Mouse (Mus musculus): ENCODE measurements around the gene Prtn3.
A peak's percentile ranks its signal among the peaks of the same experiment; 100 is the strongest.

Prtn3 gene

DNA sequence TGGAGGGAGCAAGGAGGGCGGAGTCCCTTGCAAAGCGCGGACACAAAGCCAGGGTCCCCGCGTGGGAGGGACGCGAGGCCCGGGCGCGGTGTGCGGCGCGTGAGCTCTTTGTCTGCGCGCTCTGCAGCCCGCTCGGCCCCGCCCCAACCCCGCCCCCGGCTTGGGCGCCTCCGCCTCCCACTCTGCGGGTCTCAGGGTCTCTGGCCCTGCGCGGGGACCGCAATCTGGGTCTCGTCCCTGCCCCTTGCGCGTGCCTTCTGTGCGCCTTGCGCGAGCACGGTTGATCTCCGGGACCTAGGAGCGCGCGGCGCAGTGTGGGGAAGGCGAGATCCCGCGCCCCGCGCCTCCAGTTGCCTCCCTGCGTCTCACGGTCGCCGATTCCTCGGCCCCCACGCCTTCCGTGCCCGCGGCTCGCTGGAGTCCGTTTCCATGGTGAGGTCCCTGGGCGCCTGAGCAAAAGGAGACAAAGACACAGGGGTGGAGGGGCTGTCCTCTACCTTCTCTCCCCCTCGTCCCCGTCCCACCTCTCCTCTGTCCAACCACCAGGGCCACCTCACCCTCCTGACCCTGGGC lies at the start of gene Prtn3, which contains the start of gene Plppr3:
TSS of gene Prtn3 (plus strand) at position 187 of the 573 bp plus-strand sequence.
TSS of gene Plppr3 (minus strand) at position 345 of the 573 bp plus-strand sequence.
- no peak for DNase-seq (ENCODE audit: low spot score)

DNA sequence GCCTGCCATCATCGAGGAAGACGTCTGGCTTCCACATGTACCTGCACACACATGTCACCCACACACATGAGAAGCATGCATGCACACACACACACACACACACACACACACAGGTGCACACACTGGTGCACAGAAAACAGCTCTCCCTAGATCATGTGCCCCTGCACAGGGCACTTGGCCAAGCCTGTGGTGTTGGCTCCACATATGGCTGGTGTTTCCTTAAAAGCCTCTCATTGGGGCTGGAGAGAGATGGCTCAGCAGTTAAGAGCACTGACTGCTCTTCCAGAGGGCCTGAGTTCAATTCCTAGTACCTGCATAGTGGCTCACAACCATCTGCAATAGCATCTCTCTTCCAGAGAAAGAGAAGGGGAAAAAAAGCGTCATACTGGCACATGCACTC lies 42.7 kb upstream of the Prtn3 start:
- no peak for DNase-seq (ENCODE audit: low spot score)

DNA sequence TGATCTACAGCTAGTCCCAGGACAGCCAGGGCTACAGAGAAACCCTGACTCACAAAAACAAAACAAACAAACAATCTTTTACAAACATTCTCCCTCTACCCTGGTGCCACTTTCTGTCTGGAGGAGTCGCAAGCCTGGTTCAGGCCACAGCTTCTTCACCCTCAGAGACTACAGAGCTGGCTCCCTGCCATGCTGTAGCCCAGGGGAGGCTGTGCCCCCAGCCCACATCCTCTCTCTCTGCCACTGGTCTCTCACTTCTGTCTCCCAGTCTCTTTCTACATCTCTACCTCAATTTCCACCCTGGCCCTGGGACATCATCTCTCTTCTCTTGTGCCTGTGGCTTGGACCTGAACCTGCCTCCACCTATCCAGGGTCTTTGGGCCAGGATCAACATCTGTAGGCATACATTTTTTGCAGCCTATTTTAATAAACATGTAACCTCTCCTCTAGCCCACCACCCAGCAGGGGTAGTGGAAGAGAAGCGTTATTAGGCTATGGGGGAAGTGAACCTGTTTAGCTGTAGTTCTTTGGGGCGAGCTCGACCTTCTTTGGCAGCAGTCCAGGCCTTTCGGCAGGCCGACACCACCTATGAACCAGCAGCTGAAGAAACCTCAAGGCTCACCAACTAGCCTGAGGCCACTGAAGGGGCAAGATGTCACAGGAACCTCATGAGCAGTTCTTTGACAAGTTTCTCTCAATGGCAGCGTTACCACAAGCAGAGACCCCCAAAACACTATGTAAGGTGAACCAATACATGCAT lies 42.1 kb upstream of the Prtn3 start:
- no peak for DNase-seq (ENCODE audit: low spot score)

DNA sequence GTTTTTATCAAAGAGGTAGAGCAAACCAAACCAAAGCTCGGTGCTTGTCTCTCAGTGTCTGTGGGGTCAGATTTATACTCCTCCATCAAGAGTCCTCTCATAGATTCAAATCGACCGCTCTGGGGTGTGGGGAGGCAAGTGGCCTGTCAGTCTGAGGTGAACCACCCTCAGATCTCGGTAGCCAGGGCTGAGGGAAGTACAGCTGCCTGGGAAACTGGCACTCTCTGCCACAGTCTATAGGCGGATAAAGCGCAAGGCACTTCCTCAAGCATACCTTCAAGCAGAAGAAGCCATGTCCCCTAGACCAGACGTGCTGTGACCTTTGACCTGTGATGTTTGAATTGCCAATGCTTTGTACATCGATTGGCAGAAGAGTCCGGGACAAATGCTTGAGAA lies 41.5 kb upstream of the Prtn3 start:
- no peak for DNase-seq (ENCODE audit: low spot score)

DNA sequence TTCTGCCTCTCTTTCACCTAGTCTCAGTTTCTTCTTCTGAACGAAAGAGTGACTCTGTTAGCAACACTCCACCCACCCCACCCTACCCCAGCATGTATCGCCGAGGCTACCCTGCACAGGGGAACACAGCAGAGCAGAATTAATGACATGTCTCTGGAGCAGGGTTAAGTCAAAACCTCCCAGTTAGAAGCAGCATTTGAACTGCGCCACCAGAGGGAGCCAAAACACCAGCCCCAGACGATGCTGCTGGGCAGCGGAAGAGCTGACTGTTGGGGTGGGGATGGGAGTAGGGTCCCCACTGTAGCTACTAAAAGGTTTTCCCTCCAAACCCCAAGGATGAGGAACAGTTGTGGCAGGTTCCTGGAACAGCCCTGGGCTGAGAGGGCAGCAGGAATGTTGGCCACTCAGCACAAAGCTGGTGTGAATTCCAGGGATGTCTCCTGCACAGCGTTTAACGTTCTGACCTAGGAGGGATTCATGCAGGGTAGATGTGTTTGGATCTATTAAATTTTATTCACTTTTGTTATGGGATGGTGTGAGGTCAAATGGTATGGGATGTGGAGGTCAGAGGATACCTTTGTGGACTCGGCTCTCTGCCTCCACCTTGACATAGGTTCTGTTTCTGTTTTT lies 39.4 kb upstream of the Prtn3 start:
- DNase-seq (ENCODE audit: low spot score): peak; percentile 79

DNA sequence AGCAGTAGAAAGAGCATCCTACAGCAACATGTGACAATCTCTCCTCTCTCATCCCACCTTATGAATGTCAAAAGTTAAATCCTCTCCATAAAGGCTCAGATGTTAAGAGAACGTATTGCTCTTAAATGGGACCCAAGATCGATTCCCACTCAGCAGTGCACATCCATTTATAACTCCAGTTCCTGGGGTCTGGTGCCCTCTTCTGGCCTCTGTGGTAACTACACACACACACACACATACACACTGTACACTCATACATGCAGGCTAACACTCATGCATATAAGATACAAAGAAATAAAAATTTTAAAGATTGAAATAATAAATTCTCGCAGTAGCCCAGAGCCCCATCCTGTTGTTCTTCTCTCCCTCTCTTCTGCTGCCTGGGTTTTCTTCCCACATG lies 37.4 kb upstream of the Prtn3 start:
- DNase-seq (ENCODE audit: low spot score): no peak

GRCm38 (mm10) chr10:79838151-79838550 lies 36.1 kb upstream of the Prtn3 start:
- no peak for DNase-seq (ENCODE audit: low spot score)

- DNase-seq (ENCODE audit: low spot score): no peak
Measured at GRCm38 (mm10) chr10:79840091-79840490, 34.2 kb upstream of the Prtn3 start.

GRCm38 (mm10) chr10:79840644-79841551 lies 33.4 kb upstream of the Prtn3 start:
- peak; percentile 71 for DNase-seq (ENCODE audit: low spot score)

GRCm38 (mm10) chr10:79842322-79842721 lies 32.0 kb upstream of the Prtn3 start:
- no peak for DNase-seq (ENCODE audit: low spot score)

GRCm38 (mm10) chr10:79843476-79843875 lies 30.8 kb upstream of the Prtn3 start:
- no peak for DNase-seq (ENCODE audit: low spot score)

DNA sequence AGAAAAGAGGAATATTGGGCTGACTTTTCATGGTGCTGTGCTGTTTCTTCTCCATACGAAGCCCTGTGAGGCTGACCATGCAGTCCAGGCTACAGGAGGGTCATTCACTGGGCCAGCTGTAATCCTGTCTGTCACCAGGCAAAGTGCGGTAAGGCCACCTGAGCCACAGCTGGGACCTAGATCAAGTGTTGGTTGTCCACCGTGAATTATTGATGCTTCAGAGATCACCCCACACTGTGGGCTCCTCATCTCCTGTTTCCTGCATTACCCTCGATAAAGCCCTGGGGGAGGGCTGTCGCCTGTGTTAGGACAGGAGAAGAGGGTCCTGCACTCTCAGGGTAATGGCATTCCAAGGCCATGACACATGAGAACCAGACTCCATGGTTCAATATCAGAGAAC lies 27.7 kb upstream of the Prtn3 start:
- DNase-seq (ENCODE audit: low spot score): no peak

DNA sequence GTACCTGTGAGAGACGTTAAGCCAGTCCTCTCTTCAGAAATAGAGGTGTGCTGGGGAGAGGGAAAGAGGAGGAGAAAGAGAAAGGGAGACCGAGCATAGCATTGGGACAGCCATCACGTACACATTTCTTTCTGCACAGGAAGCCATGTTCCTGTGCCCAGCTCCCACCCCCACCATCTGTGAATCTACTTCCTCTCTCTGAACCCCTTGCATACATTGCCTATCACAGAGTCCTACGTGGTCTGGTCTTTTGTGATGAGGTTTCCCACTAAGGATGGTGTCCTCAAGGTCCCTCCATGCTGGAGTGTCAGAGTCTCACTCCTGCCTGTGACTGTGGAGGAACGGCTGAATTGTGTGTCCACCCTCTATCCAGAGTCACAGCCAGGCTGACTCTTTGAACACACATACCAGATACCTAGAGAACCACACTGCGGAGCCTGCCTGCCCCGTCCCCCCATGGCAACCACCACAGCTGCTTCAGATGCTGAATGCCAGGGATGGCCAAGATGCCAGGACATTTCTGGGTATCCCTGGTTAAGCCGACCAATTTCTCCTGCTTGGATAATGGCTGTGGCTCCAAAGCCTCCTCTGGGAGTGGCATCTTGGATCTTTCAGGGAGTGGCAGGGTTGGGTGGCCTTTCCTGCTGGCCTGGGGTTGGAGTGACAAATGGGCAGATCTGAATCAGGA lies 24.2 kb upstream of the Prtn3 start:
- DNase-seq (ENCODE audit: low spot score): no peak

GRCm38 (mm10) chr10:79851653-79852052 lies 22.6 kb upstream of the Prtn3 start:
- DNase-seq (ENCODE audit: low spot score): no peak

DNA sequence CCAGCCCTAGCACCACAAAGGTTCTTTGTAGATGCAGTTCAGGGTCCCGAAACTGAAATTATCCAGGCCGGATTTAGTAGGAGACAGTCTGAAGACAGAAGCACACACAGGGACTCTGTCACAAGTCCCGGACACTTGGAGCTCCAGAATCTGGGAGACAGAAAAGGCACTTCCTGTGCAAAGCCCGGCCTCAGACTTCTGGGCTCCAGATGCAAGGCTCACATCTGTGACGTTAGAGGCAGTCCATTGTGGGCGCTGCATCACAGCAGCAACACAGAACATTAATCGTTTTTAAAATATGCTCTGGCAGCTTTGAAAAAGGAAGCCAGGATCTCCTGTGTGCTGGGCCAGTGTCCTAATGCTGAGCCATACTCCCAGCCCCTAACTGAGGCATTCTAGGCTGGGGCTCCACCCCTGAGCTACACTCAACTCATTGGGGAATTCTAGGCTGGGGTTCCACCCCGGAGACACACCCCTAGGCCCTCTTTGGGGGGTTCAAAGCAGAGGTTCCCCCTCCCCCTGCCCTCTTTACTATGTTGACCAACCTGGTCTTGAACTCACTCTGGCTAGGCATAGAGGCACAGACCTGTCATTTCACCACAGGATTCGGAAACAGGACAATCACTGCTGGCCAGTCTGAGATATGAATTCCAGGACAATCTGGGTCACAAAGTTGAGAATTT lies 22.0 kb upstream of the Prtn3 start:
- DNase-seq (ENCODE audit: low spot score): peak; percentile 29

DNA sequence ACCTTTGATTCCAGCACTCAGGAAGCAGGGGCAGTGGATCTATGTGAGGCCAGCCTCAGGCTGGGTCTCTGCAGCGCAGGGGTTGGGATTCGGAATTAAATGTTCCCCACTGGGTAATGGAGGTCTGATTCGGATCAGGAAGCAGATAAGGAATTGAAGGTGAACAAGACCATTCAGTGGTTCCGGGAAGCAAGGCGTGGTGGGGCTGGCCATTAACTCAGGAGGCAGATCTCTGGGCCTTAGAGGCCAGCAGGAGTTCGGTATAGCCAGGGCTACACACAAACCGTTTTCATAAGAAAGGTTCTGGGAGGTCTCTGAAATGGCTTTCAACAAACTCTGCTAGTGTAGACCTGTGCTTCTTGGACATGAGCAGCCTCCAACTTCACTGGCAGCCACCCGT lies 21.4 kb upstream of the Prtn3 start:
- DNase-seq (ENCODE audit: low spot score): peak; percentile 49

- peak; percentile 98 for DNase-seq (ENCODE audit: low spot score)
Measured at GRCm38 (mm10) chr10:79853392-79853791, 20.9 kb upstream of the Prtn3 start.

- peak; percentile 100 for DNase-seq (ENCODE audit: low spot score)
Measured at GRCm38 (mm10) chr10:79853860-79854795, 20.1 kb upstream of the Prtn3 start, which contains the start of gene Ptbp1. TSS of gene Ptbp1 (plus strand) at chr10:79854427.

- DNase-seq (ENCODE audit: low spot score): peak; percentile 62
Measured at GRCm38 (mm10) chr10:79854801-79855541, 19.3 kb upstream of the Prtn3 start.

Measured in urinary bladder, postnatal 14 days (tissue).